Mouse (Mus musculus) midbrain, postnatal 0 days (tissue): Measurements from ENCODE around the gene Smap2. TPM values are rescaled to one million over a fixed set of nuclear protein-coding genes. Genes with fewer than 3 reads are reported as not detected.

ENCODE experiments used
- ATAC-seq: fragments of 200-750 bp; cut with Nextera tagmentation; 2 replicates; pipeline ENCODE4 v1.8.0; 2017; ENCODE audit warnings: moderate number of reproducible peaks, mild to moderate bottlenecking, moderate TSS enrichment, moderate library complexity; ENCODE audit not compliant: low FRiP score
- DNase-seq: peaks from one replicate; pipeline ENCODE4 v3.0.0-alpha.2; 2015; ENCODE audit warnings: low spot score
- H3K27ac ChIP-seq: fragments of 300-500 bp; sonication (generic); 2 replicates; pipeline ENCODE4 v1.5.1; 2014; ENCODE audit warnings: low read depth, mild to moderate bottlenecking, low read length, mixed read lengths
- H3K27me3 ChIP-seq: fragments of 300-500 bp; sonication (generic); 2 replicates; pipeline ENCODE4 v1.6.1; 2014; ENCODE audit warnings: low read length, control low read depth, mixed read lengths; ENCODE audit not compliant: insufficient read depth
- H3K36me3 ChIP-seq: fragments of 300-500 bp; sonication (generic); 2 replicates; pipeline ENCODE4 v1.6.1; 2014; ENCODE audit warnings: low read length, control low read depth, mixed read lengths; ENCODE audit not compliant: insufficient read depth
- H3K4me1 ChIP-seq: fragments of 300-500 bp; sonication (generic); 2 replicates; pipeline ENCODE4 v1.6.1; 2014; ENCODE audit warnings: mild to moderate bottlenecking, control low read depth, antibody characterized with exemption, low read length, mixed read lengths; ENCODE audit not compliant: insufficient read depth
- H3K4me2 ChIP-seq: fragments of 300-500 bp; sonication (generic); 2 replicates; pipeline ENCODE4 v1.6.1; 2014; ENCODE audit warnings: low read depth, mild to moderate bottlenecking, low read length, mixed read lengths; ENCODE audit not compliant: poor library complexity, severe bottlenecking
- H3K4me3 ChIP-seq: fragments of 300-500 bp; sonication (generic); 2 replicates; pipeline ENCODE4 v1.5.1; 2014; ENCODE audit warnings: low read depth, mild to moderate bottlenecking, low read length, moderate library complexity
- H3K9ac ChIP-seq: fragments of 300-500 bp; sonication (generic); replicated peaks from 2 replicates; pipeline ENCODE4 v1.6.1; 2014; ENCODE audit warnings: mild to moderate bottlenecking, low read length, moderate library complexity, mixed read lengths; ENCODE audit not compliant: poor library complexity, severe bottlenecking
- H3K9me3 ChIP-seq: fragments of 300-500 bp; sonication (generic); 2 replicates; pipeline ENCODE4 v1.6.1; 2016; ENCODE audit warnings: low read length, control low read depth
- CTCF ChIP-seq: IDR thresholded peaks from 2 replicates; pipeline ENCODE4 v1.5.1; 2016; ENCODE audit warnings: antibody characterized with exemption, mild to moderate bottlenecking
- whole genome bisulfite sequencing: fragments of 180-500 bp; shearing (Covaris S2); extraction: QIAGEN DNeasy Blood & Tissue Kit; methylation state at CpG from one replicate; pipeline ENCODE4 v1.1.7; 2014; 5-methylcytosine and 5-hydroxymethylcytosine counted together
- polyA plus RNA-seq: library from polyadenylated mRNA; unstranded; fragments of >200 nt; fragmentation: Nextera tagmentation; extraction: Ambion mirVana; gene quantifications from 2 replicates; pipeline ENCODE4 v1.2.1, GENCODE M21; 2015
- total RNA-seq: library from RNA; depleted of rRNA; stranded (reverse); fragments of >200 nt; gene quantifications from 2 replicates; pipeline ENCODE4 v1.2.3, GENCODE M21; 2014

Gene Smap2
- total and polyA plus RNA-seq, 2 experiments from 2014 or later = 45.5 to 91.6 TPM

DNA sequence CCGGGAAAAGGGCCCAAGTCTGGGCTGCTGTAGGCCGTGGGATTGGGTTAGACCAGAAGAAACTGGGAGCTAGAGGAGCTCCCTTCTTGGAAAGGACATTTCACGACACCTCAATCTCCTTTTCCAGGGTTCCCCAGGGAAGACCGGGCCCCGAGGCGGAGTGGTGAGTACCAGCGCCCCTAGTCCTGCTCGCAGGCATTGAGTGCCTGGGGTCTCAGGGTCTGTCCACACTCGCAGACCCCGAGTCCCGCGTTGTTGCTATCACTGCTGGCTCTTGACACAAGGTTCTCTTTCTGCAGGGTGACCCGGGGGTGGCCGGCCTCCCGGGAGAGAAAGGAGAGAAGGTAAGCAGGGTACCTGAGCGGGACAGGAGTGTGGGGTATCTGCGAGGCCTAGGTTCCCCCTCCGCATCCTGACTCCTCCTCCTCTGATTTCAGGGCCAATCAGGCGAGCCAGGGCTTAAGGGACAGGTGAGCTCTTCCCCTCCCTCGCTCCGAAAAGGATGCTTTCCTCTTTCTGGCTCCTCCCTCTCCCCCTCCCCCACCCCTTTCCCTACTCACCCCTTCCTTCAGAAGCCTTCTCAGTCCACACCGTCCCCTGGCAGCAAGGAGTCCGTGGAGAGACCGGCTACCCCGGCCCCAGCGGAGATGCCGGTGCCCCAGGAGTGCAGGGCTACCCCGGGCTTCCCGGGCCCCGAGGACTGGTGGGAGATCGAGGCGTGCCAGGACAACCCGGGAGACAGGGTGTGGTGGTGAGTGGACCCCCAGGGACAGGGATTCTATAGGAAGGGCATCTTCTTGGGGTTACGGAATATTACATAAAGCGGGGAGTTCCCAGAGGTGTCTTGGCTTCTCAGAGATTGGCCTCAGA, 35.6 kb upstream of the Smap2 start:
- peak; percentile 55 for DNase-seq
- no peaks in the 10 kb centered on the region for H3K27me3 ChIP-seq
- 14% methylated on average over 34 of the region's 35 CpGs for WGBS

DNA sequence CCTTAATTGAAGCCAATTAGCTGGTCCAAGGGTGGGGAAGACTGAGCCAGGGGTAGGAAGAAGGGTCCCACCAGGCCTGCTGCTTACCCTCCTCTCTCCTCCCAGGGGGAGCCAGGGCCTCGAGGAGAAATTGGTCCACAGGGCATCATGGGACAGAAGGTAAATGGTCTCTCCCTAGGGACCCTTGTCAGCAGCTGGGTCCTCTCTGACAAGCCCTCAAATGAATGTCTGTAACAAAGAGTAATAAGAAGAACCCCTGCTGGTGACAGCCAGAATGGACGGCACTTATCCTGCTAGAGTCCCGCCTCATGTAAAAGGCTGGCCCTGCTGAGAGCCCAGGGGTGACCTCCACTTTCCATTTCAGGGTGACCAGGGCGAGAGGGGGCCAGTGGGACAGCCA, 34.8 kb upstream of the Smap2 start:
- Histone ChIP-seq H3K4me2 (peak overlapping the region; percentile 43; the same call in 1 of the 2 replicates), H3K9ac (no peak overlapping the region), H3K36me3 (peaks cover 3% of the 10 kb centered on the region; the same call in 1 of the 2 replicates), H3K4me3 (peak overlapping the region; percentile 33; the same call in 1 of the 2 replicates), H3K4me1 (no peaks in the 10 kb centered on the region; the same call in 1 of the 2 replicates), H3K9me3 (no peaks in the 10 kb centered on the region), H3K27me3 (no peaks in the 10 kb centered on the region), H3K27ac (no peak overlapping the region)
- TF ChIP-seq CTCF = peak; percentile 43
- ATAC-seq (peak; percentile 8; the same call in 1 of the 2 replicates), DNase-seq (no peak)
- 30% methylated on average over 4 of the region's 4 CpGs for WGBS

More for the DNA sequence above, 35.6 kb upstream of the Smap2 start:
- Histone ChIP-seq H3K4me1 (no peaks in the 10 kb centered on the region; the same call in 1 of the 2 replicates), H3K9ac (peak overlapping the region; percentile 51), H3K27ac (no peak overlapping the region), H3K9me3 (no peaks in the 10 kb centered on the region), H3K36me3 (peaks cover 3% of the 10 kb centered on the region; the same call in 1 of the 2 replicates), H3K4me3 (peak overlapping the region; percentile 33), H3K4me2 (peak overlapping the region; percentile 43)
- 0 out of 2 replicates have a peak, but pooled peaks have one; percentile 4 for TF ChIP-seq CTCF
- ATAC-seq = peak; percentile 72

DNA sequence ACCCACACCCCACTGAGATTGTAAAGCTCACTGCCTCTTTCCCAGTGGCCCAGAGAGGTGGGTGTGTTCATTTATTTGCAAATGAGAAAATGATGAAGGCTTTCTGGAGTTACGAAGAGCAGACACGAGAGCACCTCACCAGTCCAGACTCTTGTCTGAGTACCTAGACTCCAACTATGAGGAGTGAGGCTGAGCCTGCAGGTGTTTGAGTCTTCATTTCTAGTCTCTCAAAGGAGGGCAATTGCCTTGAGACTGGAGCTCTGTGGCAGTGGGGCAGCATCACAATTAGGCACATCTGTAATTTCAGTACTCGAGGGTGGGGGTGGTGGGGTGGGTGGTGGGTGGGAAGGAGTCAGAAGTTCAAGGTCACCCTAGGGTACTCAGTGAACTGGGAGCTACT, 25.9 kb upstream of the Smap2 start:
- Histone ChIP-seq H3K27ac (no peak overlapping the region), H3K4me3 (no peak overlapping the region)
- TF ChIP-seq CTCF = no peak

DNA sequence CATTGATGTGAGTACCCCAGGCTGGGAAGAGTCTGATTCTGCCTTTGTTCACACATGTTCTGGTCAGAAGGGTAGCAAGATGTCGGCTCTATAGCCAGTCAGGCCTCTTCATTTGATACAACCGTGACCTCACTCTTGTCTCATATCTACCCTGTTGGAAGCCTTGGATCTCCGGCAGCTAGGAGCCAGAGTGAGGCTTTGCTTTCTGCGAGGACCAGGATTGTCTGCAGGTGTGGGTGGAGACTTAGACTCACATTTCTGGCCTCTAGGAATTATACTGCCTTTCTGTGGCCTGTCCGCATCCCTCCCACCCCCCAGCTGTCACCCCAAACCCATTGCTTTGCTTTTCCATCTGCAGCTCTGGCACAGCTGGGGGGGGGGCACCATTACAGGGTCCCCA, 25.4 kb upstream of the Smap2 start:
- no peak for TF ChIP-seq CTCF
- 57% methylated on average over 5 of the region's 5 CpGs for WGBS
- Histone ChIP-seq H3K36me3 (0 out of 2 replicates have a peak, but pooled peaks cover 3% of the 10 kb centered on the region), H3K27me3 (no peaks in the 10 kb centered on the region), H3K9ac (no peak overlapping the region), H3K4me1 (0 out of 2 replicates have a peak, but pooled peaks cover 4% of the 10 kb centered on the region), H3K4me3 (no peak overlapping the region), H3K27ac (no peak overlapping the region), H3K4me2 (no peak overlapping the region), H3K9me3 (no peaks in the 10 kb centered on the region)
- ATAC-seq (no peak), DNase-seq (no peak)

More for the DNA sequence above, 25.9 kb upstream of the Smap2 start:
- ATAC-seq = no peak
- 85% methylated on average over 3 of the region's 3 CpGs for WGBS
- Histone ChIP-seq H3K9me3 (no peaks in the 10 kb centered on the region), H3K4me2 (no peak overlapping the region), H3K36me3 (0 out of 2 replicates have a peak, but pooled peaks cover 3% of the 10 kb centered on the region), H3K9ac (no peak overlapping the region), H3K4me1 (0 out of 2 replicates have a peak, but pooled peaks cover 4% of the 10 kb centered on the region), H3K27me3 (no peaks in the 10 kb centered on the region)
- DNase-seq = no peak

DNA sequence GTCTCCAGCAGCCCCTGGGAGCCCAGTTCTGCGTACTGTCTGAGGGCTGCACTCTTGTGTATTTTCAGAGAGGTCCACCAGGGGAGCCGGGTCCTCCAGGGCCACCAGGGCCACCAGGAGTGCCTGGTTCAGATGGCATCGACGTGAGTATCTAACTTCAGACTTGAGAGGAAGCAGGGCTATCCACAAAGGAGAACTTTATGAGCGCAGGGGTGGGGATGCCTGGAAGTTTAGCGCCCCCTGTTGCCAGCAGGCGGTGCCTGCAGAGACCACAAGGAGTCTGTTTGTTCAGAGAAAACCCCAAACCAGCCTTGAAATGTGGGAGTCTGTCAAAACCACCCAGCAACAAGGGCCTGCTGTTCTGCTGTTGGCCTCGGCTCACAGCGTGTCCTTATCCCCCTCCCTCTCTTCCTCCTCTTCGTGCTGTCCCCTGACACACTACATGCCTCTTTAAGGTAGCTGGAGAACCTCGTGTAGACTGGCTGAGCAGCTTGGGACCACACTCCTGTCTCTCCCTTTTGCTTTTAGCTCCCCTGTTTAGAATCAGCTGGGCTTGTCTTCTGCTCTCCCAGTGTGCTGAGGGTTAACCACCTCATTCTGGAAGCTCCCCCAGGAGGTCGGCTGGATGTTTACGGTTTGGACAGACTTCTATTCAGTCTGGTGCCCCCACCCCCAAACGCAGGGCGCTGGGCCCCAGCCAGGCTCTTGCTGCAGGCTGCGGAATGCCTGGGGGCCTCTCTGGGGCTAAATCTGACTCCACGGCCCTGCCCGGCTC, 24.0 kb upstream of the Smap2 start:
- no peaks in the 10 kb centered on the region for H3K27me3 ChIP-seq
- ATAC-seq (peak; percentile 74), DNase-seq (peak; percentile 81)
- H3K4me2 ChIP-seq = peak overlapping the region; percentile 18; the same call in 1 of the 2 replicates
- H3K27ac ChIP-seq = peak overlapping the region; percentile 59
- TF ChIP-seq CTCF = peak; percentile 79
- 0 out of 2 replicates have a peak overlapping the region, but pooled peaks have one; percentile 19 for H3K9ac ChIP-seq
- 10% methylated on average over 18 of the region's 18 CpGs for WGBS
- H3K4me1 ChIP-seq = 0 out of 2 replicates have a peak, but pooled peaks cover 4% of the 10 kb centered on the region
- H3K9me3 ChIP-seq = no peaks in the 10 kb centered on the region
- no peak overlapping the region for H3K4me3 ChIP-seq
- 0 out of 2 replicates have a peak, but pooled peaks cover 3% of the 10 kb centered on the region for H3K36me3 ChIP-seq
